ENCODE assay signal across 13 mouse cellular contexts in the genomic region with DNA sequence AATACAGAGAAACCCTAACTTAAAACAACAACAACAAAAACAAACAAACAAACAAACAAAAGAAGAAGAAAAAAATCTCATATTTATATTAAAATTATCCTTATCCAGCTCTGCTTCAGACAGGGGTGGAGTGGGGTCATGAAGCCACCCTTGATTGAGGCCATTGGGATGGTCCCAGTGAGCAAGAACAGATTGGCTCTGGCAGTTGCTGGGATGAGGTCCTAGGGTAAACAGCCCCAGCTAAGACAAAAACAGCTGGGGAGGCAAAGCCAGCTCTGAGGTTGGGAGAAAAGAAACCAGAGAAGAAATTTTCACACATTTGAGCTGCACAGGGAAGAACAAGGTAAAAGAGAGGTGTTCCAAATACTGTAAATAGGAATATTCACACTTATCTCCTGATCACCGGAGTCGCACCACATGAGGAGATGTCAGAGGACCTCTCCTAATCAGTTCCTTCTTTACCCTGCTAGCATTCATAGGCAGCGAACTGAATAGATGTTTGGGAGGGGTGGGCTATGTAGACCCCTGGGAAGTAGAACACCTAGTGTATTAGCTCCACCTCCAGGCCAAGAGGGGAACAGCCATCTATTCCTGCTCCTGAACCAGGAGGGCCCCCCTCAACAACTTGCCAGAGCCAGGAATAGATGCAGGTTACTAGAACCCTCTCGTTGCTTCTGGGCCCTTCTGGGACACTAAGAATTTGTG. TPM values are rescaled to one million over a fixed set of nuclear protein-coding genes. Genes with fewer than 3 reads are reported as not detected.
A peak's percentile ranks its signal among the peaks of the same experiment; 100 is the strongest.
DNase-seq lines count a peak whose midpoint lies in the region; ATAC-seq and TF ChIP-seq lines count a peak whose summit lies in the region.
"Had no signal": no experiment of that assay in that cellular context is flagged by ENCODE, and none has a peak within 500 bp of the region (broad histone marks: within the 10 kb centered on the region; RNA-seq: fewer than 3 reads in every experiment).

No protein-coding gene starts in this region.

- H3K27ac ChIP-seq in embryonic facial prominence, embryonic 11.5 days (replicated peaks; ENCODE audit: low read depth, low read length) = no peak overlapping the region
- H3K27ac ChIP-seq in embryonic facial prominence, embryonic 10.5 days (replicated peaks) = no peak overlapping the region
- H3K27ac ChIP-seq in left cerebral cortex, adult 2 months = no peak overlapping the region
- H3K27ac ChIP-seq: forebrain, embryonic 10.5 days; liver, embryonic 12.5 days had no signal

- DNase-seq in embryonic facial prominence, embryonic 11.5 days (ENCODE audit: low spot score) = peak; percentile 29
- DNase-seq in embryonic facial prominence, embryonic 10.5 days (ENCODE audit: low spot score) = no peak
- DNase-seq in left cerebral cortex, adult 2 months (ENCODE audit: extremely low spot score in 1 of 2, low spot score in 2 of 2) = no peak
- DNase-seq in left cerebral cortex, adult 11 months (ENCODE audit: low spot score) = no peak
- peak; percentile 20 for DNase-seq in thymus, postnatal 4 days
- no peak for DNase-seq in thymus, adult 18-20 months
- no peak for DNase-seq in adrenal gland, adult 18-20 months (ENCODE audit: low spot score in 2 of 2)
- no peak for DNase-seq in layer of hippocampus, adult 8-10 months (ENCODE audit: low spot score in 2 of 2)
- DNase-seq: cerebellum, adult 18-20 months had no signal

- 68% methylated on average over 4 of the region's 4 CpGs for WGBS in embryonic facial prominence, embryonic 11.5 days
- WGBS in embryonic facial prominence, embryonic 10.5 days = 64% methylated on average over 4 of the region's 4 CpGs

- H3K9me3 ChIP-seq in embryonic facial prominence, embryonic 11.5 days (replicated peaks; ENCODE audit: control insufficient read depth, low read length) = no peaks in the 10 kb centered on the region
- no peaks in the 10 kb centered on the region for H3K9me3 ChIP-seq in embryonic facial prominence, embryonic 10.5 days
- H3K9me3 ChIP-seq: forebrain, embryonic 10.5 days; heart, embryonic 15.5 days; liver, embryonic 12.5 days had no signal

- intact Hi-C loops in left cerebral cortex, adult 2 months (cut with DNase I) = no loop called here

- peak; percentile 39 for TF ChIP-seq CTCF in left cerebral cortex, adult 2 months (IDR thresholded peaks at IDR 0.05)

- H3K27me3 ChIP-seq in embryonic facial prominence, embryonic 11.5 days (ENCODE audit: control insufficient read depth, insufficient read depth, low read length) = no peaks in the 10 kb centered on the region
- no peaks in the 10 kb centered on the region for H3K27me3 ChIP-seq in embryonic facial prominence, embryonic 10.5 days (replicated peaks; ENCODE audit: low read depth, poor library complexity, severe bottlenecking)
- H3K27me3 ChIP-seq: heart, embryonic 15.5 days; liver, embryonic 12.5 days had no signal

- no peak overlapping the region for H3K4me2 ChIP-seq in embryonic facial prominence, embryonic 11.5 days (ENCODE audit: low read depth, low read length)
- H3K4me2 ChIP-seq: heart, embryonic 15.5 days; liver, embryonic 12.5 days had no signal

- no peak overlapping the region for H3K4me3 ChIP-seq in embryonic facial prominence, embryonic 11.5 days (ENCODE audit: low read depth, low read length)
- H3K4me3 ChIP-seq in embryonic facial prominence, embryonic 10.5 days = no peak overlapping the region
- no peak overlapping the region for H3K4me3 ChIP-seq in left cerebral cortex, adult 2 months
- H3K4me3 ChIP-seq: forebrain, embryonic 10.5 days; heart, embryonic 15.5 days; liver, embryonic 12.5 days had no signal

- H3K9ac ChIP-seq in embryonic facial prominence, embryonic 11.5 days (replicated peaks; ENCODE audit: low read length) = no peak overlapping the region
- H3K9ac ChIP-seq: heart, embryonic 15.5 days; liver, embryonic 12.5 days had no signal

- H3K4me1 ChIP-seq in embryonic facial prominence, embryonic 11.5 days (ENCODE audit: control insufficient read depth, insufficient read depth, low read length) = no peaks in the 10 kb centered on the region
- H3K4me1 ChIP-seq in embryonic facial prominence, embryonic 10.5 days = peaks cover 16% of the 10 kb centered on the region
- H3K4me1 ChIP-seq: liver, embryonic 12.5 days had no signal

- ATAC-seq in embryonic facial prominence, embryonic 11.5 days (replicated peaks; ENCODE audit: insufficient number of reproducible peaks, low FRiP score, low TSS enrichment, low read depth) = no peak
- ATAC-seq: liver, embryonic 12.5 days had no signal

- H3K36me3 ChIP-seq in embryonic facial prominence, embryonic 11.5 days (replicated peaks; ENCODE audit: control insufficient read depth, insufficient read depth, low read depth, low read length) = no peaks in the 10 kb centered on the region
- peaks cover 38% of the 10 kb centered on the region for H3K36me3 ChIP-seq in embryonic facial prominence, embryonic 10.5 days (replicated peaks)
- H3K36me3 ChIP-seq: heart, embryonic 15.5 days had no signal

RNA-seq across cellular contexts. Expression of a gene that starts 14.0 kb away (rescaled TPM):
- polyA plus RNA-seq in embryonic facial prominence, embryonic 11.5 days (2014; fragmentation: Nextera tagmentation; extraction: Ambion mirVana) = 59.7 and 62.3 TPM in 2 replicates
- 55.4 and 61.4 TPM in 2 replicates for polyA plus RNA-seq in embryonic facial prominence, embryonic 10.5 days (2016; fragmentation: Nextera tagmentation; extraction: Ambion mirVana)
- total RNA-seq in left cerebral cortex, adult 2 months (2021) = 10 to 100 TPM; 25.3 to 28.2 TPM
- 10 to 100 TPM; 25.6 to 27.0 TPM for total RNA-seq in adrenal gland, adult 18-20 months (2021)
- total RNA-seq in layer of hippocampus, adult 8-10 months (2022) = 10 to 100 TPM; 26.1 to 31.0 (median 29.8) TPM

RNA-seq across cellular contexts. Expression of a gene that starts 14.2 kb away (rescaled TPM):
- 8.7 and 10.1 TPM in 2 replicates for polyA plus RNA-seq in embryonic facial prominence, embryonic 11.5 days (2014; fragmentation: Nextera tagmentation; extraction: Ambion mirVana)
- 13.7 and 15.1 TPM in 2 replicates for polyA plus RNA-seq in embryonic facial prominence, embryonic 10.5 days (2016; fragmentation: Nextera tagmentation; extraction: Ambion mirVana)
- 1 to 10 TPM; 1.4 to 1.9 TPM for total RNA-seq in left cerebral cortex, adult 2 months (2021)
- under 1 TPM; 0.90 to 0.93 TPM for total RNA-seq in adrenal gland, adult 18-20 months (2021)
- 1 to 10 TPM in 3 of 4 experiments, under 1 TPM in 1; 0.97 to 1.9 (median 1.7) TPM for total RNA-seq in layer of hippocampus, adult 8-10 months (2022)

RNA-seq across cellular contexts. Expression of a gene that starts 24.0 kb away (rescaled TPM):
- polyA plus RNA-seq in embryonic facial prominence, embryonic 11.5 days (2014; fragmentation: Nextera tagmentation; extraction: Ambion mirVana) = 9.7 and 11.4 TPM in 2 replicates
- polyA plus RNA-seq in embryonic facial prominence, embryonic 10.5 days (2016; fragmentation: Nextera tagmentation; extraction: Ambion mirVana) = 5.7 and 8.9 TPM in 2 replicates
- total RNA-seq in left cerebral cortex, adult 2 months (2021) = 10 to 100 TPM; 27.1 to 28.1 TPM
- total RNA-seq in adrenal gland, adult 18-20 months (2021) = 10 to 100 TPM; 11.6 to 12.4 TPM
- 10 to 100 TPM; 19.3 to 32.8 (median 26.6) TPM for total RNA-seq in layer of hippocampus, adult 8-10 months (2022)

RNA-seq across cellular contexts. Expression of a gene that starts 38.2 kb away (rescaled TPM):
- 6.3 and 6.4 TPM in 2 replicates for polyA plus RNA-seq in embryonic facial prominence, embryonic 11.5 days (2014; fragmentation: Nextera tagmentation; extraction: Ambion mirVana)
- polyA plus RNA-seq in embryonic facial prominence, embryonic 10.5 days (2016; fragmentation: Nextera tagmentation; extraction: Ambion mirVana) = 5.3 and 6.1 TPM in 2 replicates
- 1 to 10 TPM; 5.2 to 6.1 TPM for total RNA-seq in left cerebral cortex, adult 2 months (2021)
- 1 to 10 TPM in 1 of 2 experiments, under 1 TPM in 1; 0.60 to 1.1 TPM for total RNA-seq in adrenal gland, adult 18-20 months (2021)
- 1 to 10 TPM; 3.2 to 5.0 (median 4.6) TPM for total RNA-seq in layer of hippocampus, adult 8-10 months (2022)
- total RNA-seq: megakaryocyte progenitor cell, adult 5-6 weeks had no signal
- polyA plus RNA-seq: liver, embryonic 12.5 days had no signal

Comparison
In these comparisons a context has a peak if more than half of its experiments do, and no peak if none do; other contexts are left out.
1. DNase-seq: peak in embryonic facial prominence, embryonic 11.5 days (single experiment) and thymus, postnatal 4 days (single experiment); none in embryonic facial prominence, embryonic 10.5 days (single experiment), left cerebral cortex, adult 2 months (0 of 2), left cerebral cortex, adult 11 months (single experiment), thymus, adult 18-20 months (0 of 2), adrenal gland, adult 18-20 months (0 of 2) and layer of hippocampus, adult 8-10 months (0 of 2).